In genomic region chr15:94107186-94107716, GRCm38 (mm10) we compare ENCODE assay signal across 14 mouse cellular contexts.
A peak's percentile ranks its signal among the peaks of the same experiment; 100 is the strongest.
DNase-seq lines count a peak whose midpoint lies in the region; ATAC-seq and TF ChIP-seq lines count a peak whose summit lies in the region.
"Had no signal": no experiment of that assay in that cellular context is flagged by ENCODE, and none has a peak within 500 bp of the region (broad histone marks: within the 10 kb centered on the region; RNA-seq: fewer than 3 reads in every experiment).

No protein-coding gene starts in this region.

- no peak for TF ChIP-seq EP300 in lung, postnatal 0 days (IDR thresholded peaks at IDR 0.05)

- 17% methylated on average over 2 of the region's 2 CpGs for WGBS in lung, embryonic 16.5 days
- 25% methylated on average over 2 of the region's 2 CpGs for WGBS in lung, postnatal 0 days
- 26% methylated on average over 2 of the region's 2 CpGs for WGBS in heart, embryonic 16.5 days
- WGBS in thymus, adult 2 months: 72% methylated on average over 2 of the region's 2 CpGs

- DNase-seq in gastrocnemius, adult 2 months: peak; percentile 40
- DNase-seq in gastrocnemius, postnatal 10 days: no peak
- no peak for DNase-seq in lung, postnatal 0 days (ENCODE audit: low spot score)
- DNase-seq in lung, postnatal 25 days (ENCODE audit: low spot score): peak; percentile 8
- DNase-seq in thymus, adult 2 months: no peak
- DNase-seq: cerebellum, postnatal 36 days; thymus, postnatal 36 days had no signal

- H3K4me2 ChIP-seq in lung, embryonic 16.5 days (ENCODE audit: low read depth, low read length): no peak overlapping the region
- no peak overlapping the region for H3K4me2 ChIP-seq in lung, postnatal 0 days (replicated peaks; ENCODE audit: low read depth, low read length)
- no peak overlapping the region for H3K4me2 ChIP-seq in heart, embryonic 16.5 days (ENCODE audit: low read depth, low read length)
- H3K4me2 ChIP-seq: hindbrain, embryonic 15.5 days had no signal

- ATAC-seq in lung, embryonic 16.5 days (ENCODE audit: low read depth): peak; percentile 56
- no peak; the same call in 1 of the 2 replicates for ATAC-seq in lung, postnatal 0 days
- peak; percentile 60; the same call in 1 of the 2 replicates for ATAC-seq in heart, embryonic 16.5 days (replicated peaks; ENCODE audit: extremely low read depth, insufficient read depth, low FRiP score)
- no peak for ATAC-seq in erythroid progenitor cell, adult 5-6 weeks (replicated peaks; ENCODE audit: low FRiP score, poor library complexity, severe bottlenecking)
- ATAC-seq: forebrain, embryonic 14.5 days had no signal

- H3K9ac ChIP-seq in lung, embryonic 16.5 days (ENCODE audit: low read length): no peak overlapping the region
- no peak overlapping the region for H3K9ac ChIP-seq in lung, postnatal 0 days (replicated peaks; ENCODE audit: low read depth)
- no peak overlapping the region for H3K9ac ChIP-seq in heart, embryonic 16.5 days (ENCODE audit: low read length)
- H3K9ac ChIP-seq: hindbrain, embryonic 15.5 days had no signal

- H3K27me3 ChIP-seq in lung, embryonic 16.5 days (ENCODE audit: control insufficient read depth, insufficient read depth, low read depth, low read length): no peaks in the 10 kb centered on the region
- H3K27me3 ChIP-seq in lung, postnatal 0 days (replicated peaks; ENCODE audit: insufficient read depth, low read length): no peaks in the 10 kb centered on the region
- H3K27me3 ChIP-seq in heart, embryonic 16.5 days (ENCODE audit: control insufficient read depth, insufficient read depth, low read length): no peaks in the 10 kb centered on the region
- no peaks in the 10 kb centered on the region for H3K27me3 ChIP-seq in thymus, adult 2 months (ENCODE audit: control insufficient read depth, insufficient read depth, low read length)
- H3K27me3 ChIP-seq: hindbrain, embryonic 15.5 days; megakaryocyte, embryonic 14.5 days had no signal

- H3K27ac ChIP-seq in gastrocnemius, adult 2 months: no peak overlapping the region
- no peak overlapping the region for H3K27ac ChIP-seq in lung, embryonic 16.5 days (ENCODE audit: low read length)
- H3K27ac ChIP-seq in lung, postnatal 0 days (ENCODE audit: low read length): no peak overlapping the region
- H3K27ac ChIP-seq in heart, embryonic 16.5 days (ENCODE audit: low read length): no peak overlapping the region
- H3K27ac ChIP-seq in thymus, adult 2 months (ENCODE audit: control insufficient read depth, insufficient read depth, low read length): no peak overlapping the region
- H3K27ac ChIP-seq: hindbrain, embryonic 15.5 days; left cerebral cortex, adult 2 months had no signal

- intact Hi-C loops in gastrocnemius, adult 2 months (cut with DNase I): no loop called here

- no peaks in the 10 kb centered on the region for H3K4me1 ChIP-seq in lung, embryonic 16.5 days (replicated peaks; ENCODE audit: control insufficient read depth, insufficient read depth, low read length)
- no peaks in the 10 kb centered on the region for H3K4me1 ChIP-seq in lung, postnatal 0 days (ENCODE audit: insufficient read depth, low read depth, low read length)
- no peaks in the 10 kb centered on the region for H3K4me1 ChIP-seq in heart, embryonic 16.5 days (ENCODE audit: control insufficient read depth, insufficient read depth, low read length)
- no peaks in the 10 kb centered on the region for H3K4me1 ChIP-seq in thymus, adult 2 months (replicated peaks; ENCODE audit: control insufficient read depth, insufficient read depth, low read length)
- H3K4me1 ChIP-seq: hindbrain, embryonic 15.5 days; megakaryocyte, embryonic 14.5 days had no signal

- no peak for TF ChIP-seq CTCF in gastrocnemius, adult 2 months (IDR thresholded peaks at IDR 0.05)
- no peak for TF ChIP-seq CTCF in lung, postnatal 0 days (IDR thresholded peaks at IDR 0.05)
- TF ChIP-seq CTCF in thymus, adult 2 months (IDR thresholded peaks at IDR 0.05; ENCODE audit: borderline replicate concordance, control insufficient read depth, extremely low read depth, insufficient read depth, low read length, poor library complexity): no peak

- no peaks in the 10 kb centered on the region for H3K36me3 ChIP-seq in lung, embryonic 16.5 days (ENCODE audit: control insufficient read depth, insufficient read depth, low read length)
- no peaks in the 10 kb centered on the region for H3K36me3 ChIP-seq in lung, postnatal 0 days (ENCODE audit: insufficient read depth, low read length)
- no peaks in the 10 kb centered on the region for H3K36me3 ChIP-seq in heart, embryonic 16.5 days (ENCODE audit: control insufficient read depth, insufficient read depth)
- H3K36me3 ChIP-seq in thymus, adult 2 months (ENCODE audit: control insufficient read depth, insufficient read depth, low read length): no peaks in the 10 kb centered on the region
- H3K36me3 ChIP-seq: hindbrain, embryonic 15.5 days had no signal

- no peak overlapping the region for H3K4me3 ChIP-seq in gastrocnemius, adult 2 months
- H3K4me3 ChIP-seq in lung, embryonic 16.5 days (ENCODE audit: low read length): no peak overlapping the region
- H3K4me3 ChIP-seq in lung, postnatal 0 days (ENCODE audit: low read depth, low read length): no peak overlapping the region
- H3K4me3 ChIP-seq in heart, embryonic 16.5 days (ENCODE audit: low read length): no peak overlapping the region
- no peak overlapping the region for H3K4me3 ChIP-seq in thymus, adult 2 months (ENCODE audit: control insufficient read depth, insufficient read depth, low read length)
- H3K4me3 ChIP-seq: hindbrain, embryonic 15.5 days; left cerebral cortex, adult 2 months; megakaryocyte, embryonic 14.5 days had no signal

- TF ChIP-seq POLR2A in thymus, adult 2 months (IDR thresholded peaks at IDR 0.05; ENCODE audit: control insufficient read depth, extremely low read depth, insufficient read depth, low read length, poor library complexity): no peak

- no peaks in the 10 kb centered on the region for H3K9me3 ChIP-seq in lung, embryonic 16.5 days (ENCODE audit: control insufficient read depth, low read length)
- no peaks in the 10 kb centered on the region for H3K9me3 ChIP-seq in lung, postnatal 0 days (ENCODE audit: low read length)
- H3K9me3 ChIP-seq in heart, embryonic 16.5 days (replicated peaks; ENCODE audit: control insufficient read depth, low read length): no peaks in the 10 kb centered on the region
- H3K9me3 ChIP-seq: hindbrain, embryonic 15.5 days; megakaryocyte, embryonic 14.5 days had no signal

Comparison
In these comparisons a context has a peak if more than half of its experiments do, and no peak if none do; other contexts are left out.
1. DNase-seq: peak in gastrocnemius, adult 2 months (single experiment) and lung, postnatal 25 days (single experiment); none in gastrocnemius, postnatal 10 days (single experiment), lung, postnatal 0 days (single experiment) and thymus, adult 2 months (single experiment).
2. ATAC-seq: peak in lung, embryonic 16.5 days (single experiment) and heart, embryonic 16.5 days (single experiment); none in lung, postnatal 0 days (single experiment) and erythroid progenitor cell, adult 5-6 weeks (single experiment).